Mouse (Mus musculus) brain, adult 2 months (tissue): ENCODE measurements around the gene Tpcn2.

Source experiments
- DNase-seq: peaks from one replicate; pipeline ENCODE4 v3.0.0; 2011; ENCODE audit warnings: low read depth, low spot score

The Tpcn2 gene

DNA sequence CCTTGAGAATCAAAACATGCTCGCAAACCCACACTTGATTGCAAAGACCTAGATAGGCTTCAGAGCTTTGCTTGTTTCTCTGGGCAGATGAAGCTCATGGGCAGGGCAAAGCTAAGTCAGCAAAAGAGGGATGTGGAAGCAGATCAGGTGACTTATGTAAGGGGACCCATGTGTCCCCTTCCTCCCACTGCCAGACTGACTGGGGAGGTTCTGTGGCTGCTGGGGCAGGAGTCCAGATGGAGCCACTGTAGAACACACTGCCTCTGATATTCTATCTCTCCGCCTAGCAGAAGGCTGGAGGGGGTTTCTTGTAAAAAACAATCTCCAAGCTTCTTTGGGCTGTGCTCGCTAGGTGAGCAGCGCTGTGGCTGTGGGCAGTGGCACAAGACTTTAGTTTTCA is 128.1 kb downstream of the Tpcn2 start:
- DNase-seq: peak; percentile 11

- DNase-seq: no peak
Observed at GRCm38 (mm10) chr7:145154066-145154465, 129.7 kb downstream of the Tpcn2 start.

DNA sequence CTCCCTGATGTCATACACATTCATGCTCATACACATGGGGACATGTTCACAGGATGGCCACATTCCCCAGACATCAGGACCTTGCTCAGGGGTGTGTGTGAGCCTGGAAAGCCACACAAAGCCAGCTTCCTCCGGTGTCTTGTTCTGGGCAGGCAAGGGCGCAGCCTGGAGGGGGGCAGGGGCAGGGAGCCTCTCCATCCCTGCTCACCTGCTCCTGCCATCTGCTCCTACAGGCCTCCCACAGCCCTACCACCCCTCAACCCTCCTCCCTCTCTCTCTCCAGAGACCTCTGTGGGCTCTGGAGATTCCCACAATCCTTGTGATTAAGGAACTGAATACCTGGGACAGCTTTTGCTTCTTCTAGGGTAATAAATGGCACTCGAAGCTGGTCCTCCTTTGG is 132.0 kb downstream of the Tpcn2 start:
- no peak for DNase-seq

- no peak for DNase-seq
Observed at GRCm38 (mm10) chr7:145148902-145149301, 134.9 kb downstream of the Tpcn2 start.

DNA sequence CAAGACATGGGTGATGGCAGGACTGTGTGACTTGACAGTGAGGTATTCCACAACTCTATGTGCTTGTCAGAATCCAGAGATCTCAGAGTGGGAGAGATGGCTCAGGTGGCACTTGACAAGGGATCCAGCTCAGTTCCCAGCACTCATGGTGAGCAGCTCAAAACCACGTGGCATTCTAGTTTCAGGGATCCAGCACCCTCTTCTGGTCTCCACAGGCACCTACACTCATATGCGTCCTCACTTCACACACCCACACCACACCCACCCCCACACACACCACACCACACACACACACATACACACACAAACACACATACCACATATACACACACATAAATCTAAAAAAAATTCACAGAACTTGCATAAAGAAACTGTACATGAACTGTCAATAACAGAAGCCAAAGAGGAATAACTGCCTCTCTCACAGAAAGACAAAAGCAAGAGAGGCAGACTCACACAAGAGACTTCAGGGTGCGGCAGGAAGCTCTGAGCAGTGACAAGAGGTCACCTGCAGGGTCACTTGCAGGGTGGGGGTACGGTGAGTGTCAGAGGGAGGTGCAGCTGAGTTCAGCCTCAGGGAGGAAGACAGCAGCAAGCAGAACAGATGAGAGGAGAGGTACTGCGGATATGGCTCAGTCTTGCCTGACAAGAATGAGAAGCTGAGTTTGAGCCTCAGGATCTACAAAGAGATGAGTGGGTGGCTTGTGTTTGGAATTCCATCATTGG is 135.7 kb downstream of the Tpcn2 start:
- no peak for DNase-seq

DNA sequence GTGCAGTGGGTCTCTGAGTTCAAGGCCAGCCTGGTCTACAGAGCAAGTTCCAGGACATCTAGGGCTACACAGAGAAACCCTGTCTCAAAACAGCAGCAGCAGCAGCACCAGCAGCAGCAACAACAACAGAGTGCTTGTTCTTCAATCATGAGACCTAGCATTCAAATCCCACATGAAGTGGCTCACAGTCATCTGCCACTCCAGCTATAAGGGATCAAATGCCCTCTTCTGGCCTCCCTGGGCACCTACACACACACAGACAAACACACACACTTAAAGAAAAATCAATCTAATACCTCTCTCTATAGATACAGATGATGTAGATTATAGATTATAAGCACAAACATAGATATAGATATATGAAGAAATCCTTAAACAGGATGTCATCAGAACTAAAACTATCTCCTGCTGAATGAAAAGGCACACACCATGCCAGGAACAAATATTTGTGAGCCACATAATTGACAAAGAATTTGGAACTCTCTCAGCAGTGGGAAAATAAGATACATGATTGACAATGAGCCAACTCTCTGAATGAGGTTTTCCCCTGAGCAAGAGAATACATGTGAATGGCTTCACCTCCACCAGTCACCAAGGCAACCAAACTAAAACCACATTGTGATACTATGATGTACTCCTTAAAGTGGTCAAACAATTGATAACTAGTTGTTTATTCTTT is 137.4 kb downstream of the Tpcn2 start:
- no peak for DNase-seq

- no peak for DNase-seq
Observed at GRCm38 (mm10) chr7:145143502-145144070, 140.2 kb downstream of the Tpcn2 start.

GRCm38 (mm10) chr7:145140656-145141055 is 143.2 kb downstream of the Tpcn2 start:
- no peak for DNase-seq

DNA sequence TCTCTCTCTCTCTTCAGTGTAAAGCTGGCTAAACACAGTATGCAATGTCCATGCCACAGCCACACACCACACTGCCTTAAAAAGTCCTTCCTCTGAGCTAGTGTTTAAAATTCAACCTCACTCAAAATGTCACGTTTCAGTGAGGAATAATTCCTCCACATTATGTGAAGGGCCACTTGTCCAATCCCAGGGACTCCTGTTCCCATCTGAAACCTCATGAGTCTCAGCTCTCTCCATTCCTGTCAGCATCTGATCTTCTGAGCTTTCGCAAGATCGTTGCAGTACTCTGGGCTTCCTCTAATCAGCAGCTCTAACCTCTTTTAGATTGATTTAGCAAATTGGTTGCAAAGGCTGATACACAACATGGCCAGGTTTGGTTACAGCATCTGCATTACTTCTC is 144.2 kb downstream of the Tpcn2 start:
- no peak for DNase-seq

DNA sequence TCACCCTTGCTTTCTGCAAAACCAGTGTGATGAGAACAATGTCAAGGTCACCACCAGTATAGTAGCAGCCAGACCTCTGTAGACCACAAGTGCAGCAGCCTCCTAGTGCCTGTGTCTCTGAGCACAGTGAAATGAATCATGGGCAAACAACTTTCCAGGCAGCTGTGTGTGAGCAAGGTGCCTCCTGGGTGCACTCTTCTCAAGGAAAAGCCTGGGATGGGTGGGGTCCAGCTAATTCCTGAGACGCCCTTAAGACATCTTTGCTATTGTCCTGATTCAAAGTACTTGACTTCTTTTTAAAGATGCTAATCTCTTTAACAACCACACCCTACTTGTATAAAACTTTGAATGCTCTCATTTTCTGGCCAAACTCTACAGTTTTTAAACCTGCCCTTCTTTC is 144.7 kb downstream of the Tpcn2 start:
- DNase-seq: no peak

- DNase-seq: no peak
Observed at GRCm38 (mm10) chr7:145137871-145138270, 145.9 kb downstream of the Tpcn2 start.

- DNase-seq: no peak
Observed at GRCm38 (mm10) chr7:145136831-145137230, 147.0 kb downstream of the Tpcn2 start.
